Mouse (Mus musculus) kidney, adult 2 months (tissue): ENCODE results near the gene Ptpra.

ENCODE experiments used
- CTCF ChIP-seq: fragments of 200-500 bp; conservative IDR thresholded peaks from 2 replicates; pipeline ENCODE4 v1.5.1; 2011; ENCODE audit warnings: low read depth, mild to moderate bottlenecking, control low read depth, low read length, moderate library complexity, mixed read lengths; ENCODE audit not compliant: insufficient read depth, insufficient read length
- POLR2A ChIP-seq: fragments of 200-500 bp; IDR thresholded peaks from one replicate; pipeline ENCODE4 v1.6.1; 2011; ENCODE audit warnings: low read depth, low read length, control low read depth

DNA sequence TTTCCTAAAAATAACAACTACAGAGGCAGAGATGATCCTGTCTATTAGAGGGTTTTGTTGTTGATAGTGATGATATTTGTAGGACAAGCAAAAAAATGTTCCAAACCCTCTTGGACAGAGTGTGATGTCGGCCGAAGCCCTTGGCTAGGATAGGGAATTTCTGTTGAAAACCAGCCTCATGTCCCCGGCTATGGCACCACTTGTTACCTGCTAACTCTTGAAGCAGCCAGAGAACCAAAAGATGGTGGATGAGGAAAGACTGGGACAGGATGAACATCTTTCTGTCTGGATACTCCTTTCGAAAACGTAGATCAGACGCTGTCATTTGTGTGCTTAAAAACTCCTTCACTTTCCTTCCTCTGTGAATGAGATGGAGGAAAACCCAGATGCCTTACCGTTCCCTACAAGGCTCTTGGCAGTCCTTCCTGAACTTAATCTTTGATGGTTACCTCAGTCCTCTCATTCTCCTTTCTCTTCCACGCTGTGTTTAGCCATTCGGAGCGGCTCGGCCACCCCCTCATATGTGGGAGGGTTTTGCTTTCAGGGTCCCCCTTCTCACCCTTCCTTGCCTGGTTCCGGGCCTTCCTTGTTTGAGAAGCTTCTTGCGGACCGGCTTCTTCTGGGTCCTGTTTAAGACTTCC lies 1.1 kb downstream of the Ptpra start:
- TF ChIP-seq CTCF (no peak), POLR2A (no peak)
